Mouse (Mus musculus) intestine, embryonic 14.5 days (tissue): Measurements from ENCODE around the gene Paqr8. TPM values are rescaled to one million over a fixed set of nuclear protein-coding genes. Genes with fewer than 3 reads are reported as not detected.

Experiments
- ATAC-seq: fragments of 200-750 bp; cut with Nextera tagmentation; replicated peaks from 2 replicates; pipeline ENCODE4 v1.8.0; 2017; ENCODE audit warnings: low read depth, moderate number of reproducible peaks, moderate TSS enrichment, moderate library complexity; ENCODE audit not compliant: low FRiP score, low TSS enrichment
- DNase-seq: peaks from one replicate; pipeline ENCODE4 v3.0.0-alpha.2; 2018; ENCODE audit warnings: low spot score
- H3K27ac ChIP-seq: fragments of 300-500 bp; sonication (generic); 2 replicates; pipeline ENCODE4 v1.5.1; 2014; ENCODE audit warnings: low read depth, mild to moderate bottlenecking, control low read depth
- H3K27me3 ChIP-seq: fragments of 300-500 bp; sonication (generic); replicated peaks from 2 replicates; pipeline ENCODE4 v1.6.1; 2014; ENCODE audit warnings: low read length, control low read depth; ENCODE audit not compliant: control insufficient read depth, insufficient read depth
- H3K36me3 ChIP-seq: fragments of 300-500 bp; sonication (generic); 2 replicates; pipeline ENCODE4 v1.6.1; 2014; ENCODE audit warnings: low read length, control low read depth; ENCODE audit not compliant: control insufficient read depth, insufficient read depth
- H3K4me1 ChIP-seq: fragments of 300-500 bp; sonication (generic); replicated peaks from 2 replicates; pipeline ENCODE4 v1.6.1; 2014; ENCODE audit warnings: low read length, control low read depth, mixed read lengths; ENCODE audit not compliant: control insufficient read depth, insufficient read depth
- H3K4me2 ChIP-seq: fragments of 300-500 bp; sonication (generic); 2 replicates; pipeline ENCODE4 v1.6.1; 2014; ENCODE audit warnings: low read length
- H3K4me3 ChIP-seq: fragments of 300-500 bp; sonication (generic); 2 replicates; pipeline ENCODE4 v1.5.1; 2014; ENCODE audit warnings: low read depth, low read length, control low read depth, mixed read lengths
- H3K9ac ChIP-seq: fragments of 300-500 bp; sonication (generic); 2 replicates; pipeline ENCODE4 v1.6.1; 2014; ENCODE audit warnings: mild to moderate bottlenecking, low read length
- H3K9me3 ChIP-seq: fragments of 300-500 bp; sonication (generic); 2 replicates; pipeline ENCODE4 v1.6.1; 2016; ENCODE audit warnings: low read length, control low read depth; ENCODE audit not compliant: control insufficient read depth
- whole genome bisulfite sequencing: fragments of 180-500 bp; shearing (Covaris S2); extraction: QIAGEN DNeasy Blood & Tissue Kit; methylation state at CpG from one replicate; pipeline ENCODE4 v1.1.7; 2014; 5-methylcytosine and 5-hydroxymethylcytosine counted together
- polyA plus RNA-seq: library from polyadenylated mRNA; unstranded; fragments of >200 nt; fragmentation: Nextera tagmentation; extraction: Ambion mirVana; gene quantifications from 2 replicates; pipeline ENCODE4 v1.2.1, GENCODE M21; 2014

Gene Paqr8
- 10.0 and 10.1 TPM in 2 replicates for polyA plus RNA-seq

GRCm38 (mm10) chr1:20890404-20890921 lies at the start of gene Paqr8:
TSS of gene Paqr8 (plus strand) at chr1:20890606.
- H3K36me3 ChIP-seq, result no peaks in the 10 kb centered on the region
- H3K9ac ChIP-seq, result peak within 1 kb of the TSS; percentile 58
- peak within 1 kb of the TSS; percentile 59 for H3K4me2 ChIP-seq
- no peaks in the 10 kb centered on the region for H3K27me3 ChIP-seq
- peaks cover 7% of the 10 kb centered on the region for H3K4me1 ChIP-seq
- peak; percentile 89 for DNase-seq
- peak; percentile 98 for ATAC-seq
- no peaks in the 10 kb centered on the region for H3K9me3 ChIP-seq
- peak within 1 kb of the TSS; percentile 61 for H3K4me3 ChIP-seq
- H3K27ac ChIP-seq, result peak within 1 kb of the TSS; percentile 69
- 0% methylated on average over 37 of the region's 37 CpGs for WGBS

- Histone ChIP-seq H3K27ac (no peak overlapping the region), H3K36me3 (no peaks in the 10 kb centered on the region), H3K4me2 (no peak overlapping the region), H3K4me3 (no peak overlapping the region), H3K9ac (no peak overlapping the region), H3K9me3 (no peaks in the 10 kb centered on the region), H3K27me3 (no peaks in the 10 kb centered on the region), H3K4me1 (no peaks in the 10 kb centered on the region)
- 83% methylated on average over 7 of the region's 7 CpGs for whole genome bisulfite sequencing
- ATAC-seq, result no peak
- DNase-seq, result no peak
These were observed 33.2 kb upstream of the Paqr8 start for GRCm38 (mm10) chr1:20856924-20857902.

- no peaks in the 10 kb centered on the region for H3K36me3 ChIP-seq
- no peaks in the 10 kb centered on the region for H3K27me3 ChIP-seq
- no peak overlapping the region for H3K27ac ChIP-seq
- H3K9me3 ChIP-seq, result no peaks in the 10 kb centered on the region
- no peak for DNase-seq
- no peaks in the 10 kb centered on the region for H3K4me1 ChIP-seq
- H3K4me3 ChIP-seq, result no peak overlapping the region
- WGBS, result 65% methylated on average over 3 of the region's 3 CpGs
- no peak overlapping the region for H3K9ac ChIP-seq
- no peak for ATAC-seq
- no peak overlapping the region for H3K4me2 ChIP-seq
These were observed 29.6 kb upstream of the Paqr8 start for GRCm38 (mm10) chr1:20860775-20861174.

- no peak for DNase-seq
- 86% methylated on average over 3 of the region's 3 CpGs for WGBS
- no peaks in the 10 kb centered on the region for H3K36me3 ChIP-seq
These were observed 28.5 kb upstream of the Paqr8 start for GRCm38 (mm10) chr1:20861865-20862264.

GRCm38 (mm10) chr1:20863452-20864172 lies 26.8 kb upstream of the Paqr8 start:
- Histone ChIP-seq H3K4me3 (no peak overlapping the region), H3K9ac (no peak overlapping the region), H3K4me2 (no peak overlapping the region), H3K27ac (peak overlapping the region; percentile 57), H3K9me3 (no peaks in the 10 kb centered on the region), H3K27me3 (no peaks in the 10 kb centered on the region), H3K36me3 (no peaks in the 10 kb centered on the region), H3K4me1 (peaks cover 4% of the 10 kb centered on the region; the same call in 1 of the 2 replicates)
- peak; percentile 91 for ATAC-seq
- DNase-seq, result no peak
- 25% methylated on average over 5 of the region's 5 CpGs for WGBS

More at GRCm38 (mm10) chr1:20861865-20862264, 28.5 kb upstream of the Paqr8 start:
- Histone ChIP-seq H3K4me1 (no peaks in the 10 kb centered on the region), H3K27ac (no peak overlapping the region), H3K9me3 (no peaks in the 10 kb centered on the region), H3K27me3 (no peaks in the 10 kb centered on the region), H3K4me3 (no peak overlapping the region), H3K9ac (no peak overlapping the region), H3K4me2 (no peak overlapping the region)
- no peak for ATAC-seq

GRCm38 (mm10) chr1:20867241-20867902 lies 23.0 kb upstream of the Paqr8 start:
- Histone ChIP-seq H3K4me2 (no peak overlapping the region), H3K4me3 (no peak overlapping the region), H3K27ac (0 out of 2 replicates have a peak overlapping the region, but pooled peaks have one; percentile 36), H3K9me3 (no peaks in the 10 kb centered on the region), H3K9ac (no peak overlapping the region), H3K27me3 (no peaks in the 10 kb centered on the region), H3K4me1 (peaks cover 4% of the 10 kb centered on the region; the same call in 1 of the 2 replicates), H3K36me3 (no peaks in the 10 kb centered on the region)
- no peak for ATAC-seq
- DNase-seq, result no peak
- WGBS, result 43% methylated on average over 8 of the region's 8 CpGs

GRCm38 (mm10) chr1:20868036-20868435 lies 22.4 kb upstream of the Paqr8 start:
- H3K4me2 ChIP-seq, result no peak overlapping the region
- H3K4me1 ChIP-seq, result peaks cover 4% of the 10 kb centered on the region; the same call in 1 of the 2 replicates
- no peaks in the 10 kb centered on the region for H3K36me3 ChIP-seq
- no peaks in the 10 kb centered on the region for H3K9me3 ChIP-seq
- DNase-seq, result no peak
- H3K27me3 ChIP-seq, result no peaks in the 10 kb centered on the region
- no peak overlapping the region for H3K4me3 ChIP-seq
- H3K27ac ChIP-seq, result no peak overlapping the region
- no peak for ATAC-seq
- WGBS, result 63% methylated on average over 9 of the region's 9 CpGs
- no peak overlapping the region for H3K9ac ChIP-seq

- H3K36me3 ChIP-seq, result no peaks in the 10 kb centered on the region
- no peak overlapping the region for H3K4me3 ChIP-seq
- H3K27me3 ChIP-seq, result no peaks in the 10 kb centered on the region
- DNase-seq (no peak), ATAC-seq (0 out of 2 replicates have a peak, but pooled peaks have one; percentile 34)
- H3K4me2 ChIP-seq, result no peak overlapping the region
- 69% methylated on average over 2 of the region's 2 CpGs for WGBS
- no peak overlapping the region for H3K27ac ChIP-seq
- no peak overlapping the region for H3K9ac ChIP-seq
- H3K9me3 ChIP-seq, result no peaks in the 10 kb centered on the region
- H3K4me1 ChIP-seq, result peaks cover 4% of the 10 kb centered on the region; the same call in 1 of the 2 replicates
These were observed 19.5 kb upstream of the Paqr8 start for GRCm38 (mm10) chr1:20870887-20871286.
